Mouse (Mus musculus) limb, embryonic 15.5 days (tissue): ENCODE results near the gene Stx3. TPM values are rescaled to one million over a fixed set of nuclear protein-coding genes. Genes with fewer than 3 reads are reported as not detected.
A peak's percentile ranks its signal among the peaks of the same experiment; 100 is the strongest.

Experiments
- ATAC-seq: fragments of 200-750 bp; cut with Nextera tagmentation; 2 replicates; pipeline ENCODE4 v1.8.0; 2017; ENCODE audit warnings: low read depth, moderate TSS enrichment; ENCODE audit not compliant: insufficient number of reproducible peaks, low FRiP score, low TSS enrichment
- H3K27ac ChIP-seq: fragments of 300-500 bp; sonication (generic); 2 replicates; pipeline ENCODE4 v1.5.1; 2015; ENCODE audit warnings: moderate library complexity, mild to moderate bottlenecking, inconsistent platforms
- H3K27me3 ChIP-seq: fragments of 300-500 bp; sonication (generic); 2 replicates; pipeline ENCODE4 v1.6.1; 2015; ENCODE audit warnings: inconsistent platforms
- H3K36me3 ChIP-seq: fragments of 300-500 bp; sonication (generic); 2 replicates; pipeline ENCODE4 v1.6.1; 2015; ENCODE audit warnings: inconsistent platforms
- H3K4me1 ChIP-seq: fragments of 300-500 bp; sonication (generic); 2 replicates; pipeline ENCODE4 v1.6.1; 2015; ENCODE audit warnings: inconsistent platforms
- H3K4me2 ChIP-seq: fragments of 300-500 bp; sonication (generic); 2 replicates; pipeline ENCODE4 v1.6.1; 2015; ENCODE audit warnings: mild to moderate bottlenecking, inconsistent platforms
- H3K4me3 ChIP-seq: fragments of 300-500 bp; sonication (generic); 2 replicates; pipeline ENCODE4 v1.5.1; 2015; ENCODE audit warnings: mild to moderate bottlenecking, inconsistent platforms
- H3K9ac ChIP-seq: fragments of 300-500 bp; sonication (generic); 2 replicates; pipeline ENCODE4 v1.6.1; 2015; ENCODE audit warnings: inconsistent platforms
- H3K9me3 ChIP-seq: fragments of 300-500 bp; sonication (generic); 2 replicates; pipeline ENCODE4 v1.6.1; 2016; ENCODE audit warnings: inconsistent platforms
- WGBS: fragments of 180-500 bp; shearing (Covaris S2); methylation state at CpG from one replicate; pipeline ENCODE4 v1.1.7; 2015; 5-methylcytosine and 5-hydroxymethylcytosine counted together
- polyA plus RNA-seq: library from polyadenylated mRNA; unstranded; fragments of >200 nt; fragmentation: Nextera tagmentation; extraction: Ambion mirVana; gene quantifications from 2 replicates; pipeline ENCODE4 v1.2.1, GENCODE M21; 2015

The Stx3 gene
- polyA plus RNA-seq, 1 experiment from 2014 or later, result 6.2 TPM

DNA sequence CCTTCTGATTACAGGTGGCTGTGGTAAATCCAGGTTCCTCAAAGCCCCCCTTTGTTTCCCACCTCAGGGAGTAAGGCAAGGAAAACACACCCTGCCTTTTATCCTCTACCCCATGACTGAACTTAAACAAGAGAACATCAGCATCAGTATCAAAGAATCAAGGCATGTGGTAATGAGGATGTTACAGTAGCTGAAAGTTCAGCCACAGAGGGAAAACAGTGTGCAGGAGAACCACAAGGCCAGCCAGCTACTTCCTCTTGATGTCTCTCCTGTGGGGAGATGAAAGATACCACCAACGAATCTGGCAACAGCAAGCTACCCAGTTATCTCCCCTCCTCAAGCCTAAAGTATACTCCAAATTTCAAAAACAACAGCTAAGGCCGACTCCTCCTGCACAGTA is 12.0 kb downstream of the Stx3 start:
- WGBS, result 70% methylated on average over 2 of the region's 2 CpGs

DNA sequence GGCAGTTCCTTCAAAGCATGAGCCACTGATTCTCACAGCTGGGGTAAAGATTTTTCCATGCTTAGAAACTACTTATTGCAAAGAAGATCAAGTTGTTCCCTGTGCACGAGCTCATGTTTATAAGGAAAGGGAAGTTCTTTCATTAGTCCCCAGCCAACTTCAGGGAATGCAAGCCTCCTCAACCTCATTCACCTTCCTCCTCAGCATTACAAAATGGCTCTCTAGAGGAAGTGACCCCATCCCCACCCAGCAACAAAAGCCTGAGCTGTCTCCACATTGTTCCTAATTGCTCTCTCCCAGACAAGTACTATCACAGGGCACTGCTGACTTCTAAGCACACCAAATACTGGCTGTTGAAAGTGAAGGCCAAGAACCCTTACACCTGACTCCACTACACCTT is 14.8 kb downstream of the Stx3 start:
- Histone ChIP-seq H3K4me3 (no peak overlapping the region), H3K9me3 (no peaks in the 10 kb centered on the region), H3K27me3 (no peaks in the 10 kb centered on the region), H3K4me1 (no peaks in the 10 kb centered on the region), H3K9ac (no peak overlapping the region), H3K4me2 (no peak overlapping the region), H3K27ac (no peak overlapping the region), H3K36me3 (no peaks in the 10 kb centered on the region)
- 59% methylated on average over 1 of the region's 1 CpGs for WGBS
- no peak for ATAC-seq

More for the DNA sequence above, 12.0 kb downstream of the Stx3 start:
- Histone ChIP-seq H3K4me3 (no peak overlapping the region), H3K9ac (no peak overlapping the region), H3K4me1 (no peaks in the 10 kb centered on the region), H3K27ac (no peak overlapping the region), H3K4me2 (no peak overlapping the region), H3K27me3 (no peaks in the 10 kb centered on the region), H3K9me3 (no peaks in the 10 kb centered on the region), H3K36me3 (no peaks in the 10 kb centered on the region)
- ATAC-seq, result no peak

DNA sequence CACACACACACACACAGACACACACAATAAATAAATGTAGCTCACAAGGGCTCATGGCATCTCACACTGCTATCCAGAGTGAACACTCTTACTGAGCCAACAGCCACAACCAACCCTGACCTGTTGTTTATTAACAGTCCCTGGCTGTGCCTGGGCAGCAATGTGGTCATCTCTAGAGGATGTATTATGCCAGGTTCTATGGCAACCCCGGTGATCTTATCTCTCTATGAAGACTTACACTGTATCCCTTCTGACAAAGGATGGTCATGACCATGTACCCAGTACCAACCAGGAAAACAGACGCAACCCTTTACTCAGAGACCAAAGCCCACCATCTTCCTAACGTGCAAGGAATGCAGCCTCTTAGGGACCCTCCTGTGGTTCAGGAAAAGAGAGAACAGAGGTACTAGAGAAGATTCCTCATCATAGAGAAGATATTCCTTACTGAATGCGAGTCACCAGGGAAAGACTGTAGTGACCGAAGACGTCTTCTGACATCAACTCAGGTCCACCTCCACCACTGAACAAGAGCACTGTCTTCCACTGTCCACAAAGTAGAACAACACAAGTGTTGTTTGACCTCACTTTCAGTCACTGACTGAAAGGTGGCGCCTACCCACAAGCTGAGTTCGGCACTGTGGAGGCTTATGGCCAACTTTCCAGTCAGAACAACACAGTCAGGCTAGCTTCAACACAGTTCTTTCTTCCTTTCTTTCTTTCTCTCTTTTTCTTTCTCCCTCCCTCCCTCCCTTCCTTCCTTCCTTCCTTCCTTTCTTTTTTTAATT is 18.5 kb downstream of the Stx3 start:
- WGBS, result 76% methylated on average over 8 of the region's 8 CpGs
- no peak overlapping the region for H3K27ac ChIP-seq

DNA sequence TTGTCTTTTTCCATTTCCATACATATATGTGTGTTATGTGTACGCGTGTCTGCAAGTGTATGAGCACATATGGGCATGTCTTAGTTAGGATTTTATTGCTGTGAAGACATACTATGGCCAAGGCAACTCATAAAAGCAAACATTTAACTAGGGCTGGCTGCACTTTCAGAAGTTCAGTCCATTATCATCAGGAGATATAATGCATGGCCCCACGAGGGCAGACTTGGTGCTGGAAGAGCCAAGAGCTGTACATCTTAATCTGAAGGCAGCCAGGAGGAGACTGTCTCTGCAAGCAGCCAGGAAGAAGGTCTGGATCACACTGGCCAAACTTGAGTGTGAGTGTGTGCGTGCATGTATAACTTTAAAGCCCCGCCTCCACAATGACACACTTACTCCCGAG is 24.8 kb downstream of the Stx3 start:
- H3K36me3 ChIP-seq, result no peaks in the 10 kb centered on the region
- no peak overlapping the region for H3K9ac ChIP-seq
- no peaks in the 10 kb centered on the region for H3K27me3 ChIP-seq
- no peaks in the 10 kb centered on the region for H3K4me1 ChIP-seq
- H3K9me3 ChIP-seq, result no peaks in the 10 kb centered on the region
- no peak overlapping the region for H3K27ac ChIP-seq
- H3K4me2 ChIP-seq, result no peak overlapping the region
- 87% methylated on average over 6 of the region's 6 CpGs for WGBS
- H3K4me3 ChIP-seq, result no peak overlapping the region
- no peak for ATAC-seq

More for the DNA sequence above, 18.5 kb downstream of the Stx3 start:
- Histone ChIP-seq H3K4me2 (no peak overlapping the region), H3K9ac (no peak overlapping the region), H3K27me3 (no peaks in the 10 kb centered on the region), H3K4me1 (no peaks in the 10 kb centered on the region), H3K9me3 (no peaks in the 10 kb centered on the region), H3K4me3 (no peak overlapping the region), H3K36me3 (no peaks in the 10 kb centered on the region)
- no peak for ATAC-seq

DNA sequence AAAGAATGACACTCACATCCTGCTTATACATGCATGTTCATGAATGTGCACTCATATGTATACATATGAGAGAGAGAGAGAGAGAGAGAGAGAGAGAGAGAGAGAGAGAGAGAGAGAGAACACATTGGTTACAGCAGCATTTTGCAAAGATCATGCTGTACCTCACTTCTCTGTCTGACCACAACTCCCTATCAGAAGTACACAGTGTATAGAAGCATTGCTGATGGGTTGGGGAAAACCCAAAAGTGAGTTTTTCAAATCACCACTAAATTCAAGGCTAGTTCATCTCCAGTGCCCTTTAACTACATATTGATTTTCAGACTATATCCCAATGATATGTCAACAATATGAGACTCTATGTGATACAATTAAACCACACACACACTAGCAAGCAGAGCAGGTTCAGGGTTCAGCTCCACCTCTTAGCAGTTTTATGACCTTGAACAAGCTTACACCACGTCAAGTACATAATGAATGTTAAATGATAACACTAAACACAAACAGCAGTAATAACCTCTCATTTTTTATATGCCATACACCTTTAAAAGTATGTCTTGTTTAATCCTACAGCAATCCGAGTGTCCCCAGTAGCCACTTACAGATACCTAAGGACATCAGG is 25.4 kb downstream of the Stx3 start:
- ATAC-seq, result no peak
- H3K9me3 ChIP-seq, result no peaks in the 10 kb centered on the region
- no peaks in the 10 kb centered on the region for H3K36me3 ChIP-seq
- no peak overlapping the region for H3K9ac ChIP-seq
- H3K4me1 ChIP-seq, result no peaks in the 10 kb centered on the region
- WGBS, result 69% methylated on average over 2 of the region's 2 CpGs
- H3K4me2 ChIP-seq, result no peak overlapping the region
- H3K4me3 ChIP-seq, result no peak overlapping the region
- no peak overlapping the region for H3K27ac ChIP-seq
- no peaks in the 10 kb centered on the region for H3K27me3 ChIP-seq

DNA sequence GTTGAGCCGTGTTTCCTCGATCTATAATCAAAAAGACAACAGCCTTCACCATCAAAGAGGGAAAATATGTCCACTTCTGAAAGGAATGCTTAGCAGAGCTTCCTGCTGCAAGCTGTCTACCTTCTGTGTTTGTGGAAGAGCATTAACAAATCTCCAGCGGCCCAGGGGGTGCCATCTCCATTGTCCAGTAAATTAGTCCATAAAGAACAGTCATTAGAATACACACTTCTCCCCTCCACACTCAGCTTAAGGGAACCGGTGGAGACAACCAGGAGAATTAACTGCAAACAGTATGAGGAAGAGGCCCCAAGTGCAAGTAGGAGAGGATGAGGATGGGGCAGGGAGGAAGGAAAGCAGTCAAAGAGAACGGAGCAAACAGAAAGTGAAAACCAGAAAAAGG is 27.4 kb downstream of the Stx3 start:
- H3K27me3 ChIP-seq, result no peaks in the 10 kb centered on the region
- no peak overlapping the region for H3K27ac ChIP-seq
- no peaks in the 10 kb centered on the region for H3K36me3 ChIP-seq
- no peaks in the 10 kb centered on the region for H3K4me1 ChIP-seq
- H3K9me3 ChIP-seq, result no peaks in the 10 kb centered on the region
- WGBS, result 72% methylated on average over 5 of the region's 5 CpGs
- no peak for ATAC-seq
- H3K9ac ChIP-seq, result no peak overlapping the region
- no peak overlapping the region for H3K4me2 ChIP-seq
- no peak overlapping the region for H3K4me3 ChIP-seq

DNA sequence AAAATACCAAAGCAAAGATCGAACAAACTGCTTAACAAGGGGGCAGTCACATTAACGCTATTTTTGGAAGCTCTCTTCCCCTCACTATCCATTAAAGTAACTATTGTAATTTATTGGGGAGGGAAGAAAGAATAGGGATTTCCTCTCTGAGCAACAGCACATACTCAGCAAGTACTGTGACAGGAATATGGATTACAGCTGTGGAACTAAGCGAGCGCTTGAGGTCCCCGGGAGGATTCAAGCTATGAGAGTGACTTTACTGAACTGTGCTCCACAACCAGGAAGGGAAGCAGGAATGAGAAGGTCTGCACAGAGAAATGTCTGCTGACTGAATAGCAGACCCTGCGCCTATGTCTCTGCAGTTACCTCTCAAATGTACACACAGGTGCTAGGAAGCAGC is 30.3 kb downstream of the Stx3 start:
- H3K9me3 ChIP-seq, result no peaks in the 10 kb centered on the region
- H3K36me3 ChIP-seq, result no peaks in the 10 kb centered on the region
- no peak for ATAC-seq

DNA sequence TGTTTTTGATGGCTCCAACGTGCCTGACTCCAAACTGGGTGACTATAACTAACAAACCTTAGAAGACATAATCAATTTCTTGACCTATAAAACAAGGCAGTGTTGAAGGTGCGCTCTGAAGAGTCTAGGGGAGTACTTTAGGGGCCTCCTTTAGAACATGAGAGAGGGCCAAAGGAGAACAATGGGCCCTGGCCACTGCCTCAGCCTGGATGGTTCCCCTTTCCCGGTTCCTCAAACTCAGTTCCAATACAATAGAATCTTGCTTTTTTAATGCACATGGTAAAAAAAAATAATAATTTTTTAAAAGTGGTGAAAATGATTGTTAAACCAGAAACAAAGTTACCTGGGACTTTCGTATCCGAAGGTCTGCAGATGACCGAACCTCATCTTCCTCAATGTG is 31.4 kb downstream of the Stx3 start:
- Histone ChIP-seq H3K4me2 (no peak overlapping the region), H3K27ac (no peak overlapping the region), H3K27me3 (no peaks in the 10 kb centered on the region), H3K4me3 (no peak overlapping the region), H3K9me3 (no peaks in the 10 kb centered on the region), H3K9ac (no peak overlapping the region), H3K4me1 (no peaks in the 10 kb centered on the region), H3K36me3 (no peaks in the 10 kb centered on the region)
- WGBS, result 91% methylated on average over 6 of the region's 6 CpGs
- ATAC-seq, result no peak

More for the DNA sequence above, 30.3 kb downstream of the Stx3 start:
- Histone ChIP-seq H3K27me3 (no peaks in the 10 kb centered on the region), H3K4me1 (no peaks in the 10 kb centered on the region), H3K4me2 (no peak overlapping the region), H3K27ac (no peak overlapping the region), H3K9ac (no peak overlapping the region), H3K4me3 (no peak overlapping the region)
- 78% methylated on average over 6 of the region's 6 CpGs for WGBS

DNA sequence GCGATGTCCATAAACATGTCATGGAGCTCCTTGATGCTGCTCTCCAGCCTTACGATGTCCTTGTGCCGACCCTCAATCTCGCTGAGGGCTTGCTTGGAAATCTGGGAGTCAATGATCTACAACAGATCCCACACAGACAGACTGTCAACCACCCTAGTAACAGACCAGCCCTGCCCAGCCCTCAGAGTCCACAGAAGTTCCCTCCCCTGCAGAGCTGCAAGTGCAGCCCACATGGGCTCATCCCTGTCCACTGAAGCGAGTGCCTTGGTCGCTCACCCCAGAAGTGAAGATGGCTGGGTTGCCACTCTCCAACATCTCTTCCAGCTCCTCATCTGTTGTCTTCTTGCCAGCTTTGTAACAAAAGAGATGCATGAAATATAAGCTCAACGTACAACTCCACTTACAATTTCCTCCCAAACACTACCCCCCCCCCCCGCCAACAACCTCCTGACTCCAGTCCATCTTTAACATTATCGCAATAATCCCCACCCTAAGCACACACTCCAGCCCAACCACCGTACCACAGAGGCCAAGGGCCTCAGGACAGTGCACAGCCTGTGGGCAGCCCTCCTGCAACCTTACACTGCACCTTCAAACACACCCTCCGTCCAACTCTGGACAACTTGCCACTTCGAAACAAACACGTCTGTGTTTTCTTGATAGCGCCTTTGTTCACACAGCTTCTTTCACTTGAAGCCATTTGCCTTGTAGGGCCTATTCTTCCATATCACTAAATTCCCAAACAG is 33.6 kb downstream of the Stx3 start:
- no peak for ATAC-seq
- Histone ChIP-seq H3K4me3 (no peak overlapping the region), H3K27me3 (no peaks in the 10 kb centered on the region), H3K9me3 (no peaks in the 10 kb centered on the region), H3K36me3 (no peaks in the 10 kb centered on the region), H3K4me2 (no peak overlapping the region), H3K9ac (no peak overlapping the region), H3K27ac (no peak overlapping the region), H3K4me1 (no peaks in the 10 kb centered on the region)
- WGBS, result 87% methylated on average over 14 of the region's 14 CpGs

DNA sequence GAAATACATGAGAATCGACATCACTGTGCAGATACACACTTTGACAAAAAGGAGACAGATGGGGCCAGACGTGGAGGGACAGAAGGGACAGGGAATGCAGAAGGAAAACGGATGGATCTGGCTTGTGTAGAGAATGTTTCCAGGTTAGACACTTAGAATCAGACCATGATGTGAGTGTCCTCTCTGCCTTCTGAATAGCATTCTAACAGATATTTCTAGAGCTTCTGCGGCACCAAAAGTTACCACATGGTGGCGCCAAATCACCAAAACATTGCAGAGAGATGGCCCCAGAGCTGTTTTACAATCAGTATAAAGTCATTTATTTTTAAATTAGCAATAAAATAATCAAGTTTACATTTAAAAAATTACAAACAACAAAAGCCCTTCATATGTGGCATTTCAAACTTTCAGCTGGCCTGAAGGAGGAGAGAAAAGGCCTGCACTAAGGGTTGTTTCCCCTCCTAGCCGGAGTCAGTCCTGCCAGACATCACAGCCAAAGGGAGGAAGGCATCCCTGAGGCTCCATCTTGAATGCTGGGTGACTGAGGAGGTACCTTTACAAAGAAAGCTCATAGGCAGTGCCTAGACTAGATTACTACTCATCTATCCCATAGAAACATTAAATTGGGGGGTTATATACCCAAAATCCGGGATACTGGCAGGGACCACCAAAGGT is 41.9 kb downstream of the Stx3 start:
- H3K27me3 ChIP-seq, result no peaks in the 10 kb centered on the region
- no peak for ATAC-seq
- H3K4me3 ChIP-seq, result no peak overlapping the region
- no peak overlapping the region for H3K27ac ChIP-seq
- H3K9me3 ChIP-seq, result no peaks in the 10 kb centered on the region
- H3K4me2 ChIP-seq, result no peak overlapping the region
- no peaks in the 10 kb centered on the region for H3K4me1 ChIP-seq
- H3K9ac ChIP-seq, result no peak overlapping the region
- peaks cover 37% of the 10 kb centered on the region for H3K36me3 ChIP-seq
- WGBS, result 64% methylated on average over 7 of the region's 7 CpGs

DNA sequence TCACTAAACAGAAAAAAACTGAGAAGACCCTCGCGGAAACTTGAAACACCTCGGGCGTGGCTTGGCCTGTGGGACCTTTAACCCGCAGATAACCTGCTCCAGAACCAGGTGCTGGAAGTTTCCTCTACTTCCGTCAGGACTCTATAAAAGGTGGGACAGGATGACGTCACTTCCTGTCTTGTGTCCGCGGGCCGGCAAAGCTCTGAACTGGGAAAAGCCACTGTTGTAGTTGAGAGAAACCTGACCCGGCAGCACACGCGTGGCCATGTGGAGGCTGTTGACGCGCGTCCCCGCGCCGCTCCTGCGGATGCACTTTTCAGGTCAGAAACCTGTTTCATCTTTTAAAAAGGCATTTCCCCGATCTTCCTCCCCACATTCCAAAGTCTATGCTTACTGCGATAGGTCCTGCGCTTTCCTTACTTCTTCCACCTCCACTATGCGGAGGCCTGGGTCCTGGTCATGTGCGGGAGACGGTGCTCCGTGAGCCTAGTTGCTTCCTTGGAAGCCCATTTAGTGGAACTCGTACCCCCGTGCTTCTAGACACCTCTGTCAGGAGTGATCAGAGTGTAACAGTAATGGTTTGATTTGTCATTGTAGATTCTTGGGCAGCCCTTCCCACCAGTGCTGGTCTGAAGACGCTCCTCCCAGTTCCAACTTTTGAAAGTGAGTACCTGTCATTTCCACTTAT is 48.9 kb downstream of the Stx3 start, which contains the start of gene Mrpl16:
TSS of gene Mrpl16 (plus strand) at position 187 of the 688 bp plus-strand sequence.
- Histone ChIP-seq H3K4me2 (peak within 1 kb of the TSS; percentile 66), H3K36me3 (peaks cover 23% of the 10 kb centered on the region), H3K9me3 (no peaks in the 10 kb centered on the region), H3K27me3 (no peaks in the 10 kb centered on the region), H3K27ac (peak within 1 kb of the TSS; percentile 76), H3K9ac (peak within 1 kb of the TSS; percentile 56), H3K4me3 (peak within 1 kb of the TSS; percentile 64), H3K4me1 (peaks cover 5% of the 10 kb centered on the region; the same call in 1 of the 2 replicates)
- peak; percentile 88 for ATAC-seq
- WGBS, result under 1% methylated on average over 30 of the region's 30 CpGs
